Mouse (Mus musculus): ENCODE measurements around the gene Mcpt2. TPM values are rescaled to one million over a fixed set of nuclear protein-coding genes. Genes with fewer than 3 reads are reported as not detected.
"Not testable (repeated sequence)": the region's sequence is repeated elsewhere in the genome, so short reads cannot be mapped to it uniquely, and the experiment has no call there.

The Mcpt2 gene
- total and polyA plus RNA-seq, 3 experiments, result 0.13 TPM; not detected in 2

DNA sequence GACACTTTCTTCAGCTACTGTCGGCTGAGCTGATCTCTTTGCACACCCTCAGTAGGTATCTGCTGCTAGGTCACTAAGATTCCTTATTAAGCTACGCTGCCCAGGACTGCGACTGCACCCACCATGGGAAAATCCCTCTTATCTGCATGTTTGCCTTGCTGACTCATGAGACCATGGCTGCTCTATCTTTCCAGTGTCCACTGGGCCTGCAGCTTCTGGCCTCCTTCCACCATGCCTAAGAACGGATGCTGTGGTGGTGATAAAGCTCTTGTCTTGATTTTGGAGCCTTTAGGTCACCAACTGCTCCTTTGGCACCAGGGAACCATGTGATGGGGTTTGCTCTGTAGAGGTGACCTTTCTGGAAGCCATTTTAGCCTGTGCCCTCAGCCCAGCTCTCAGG, 15.9 kb downstream of the Mcpt2 start:
- Histone ChIP-seq H3K79me2 (replicated peaks; ENCODE audit: control insufficient read depth, extremely low read depth, insufficient read depth, poor library complexity, severe bottlenecking) (no peaks in the 10 kb centered on the region), H3K4me1 (ENCODE audit: control insufficient read depth in 1 of 2, insufficient read depth in 2 of 2) (peaks cover 5 to 10% of the 10 kb centered on the region in 2 experiments), H3K9ac (ENCODE audit: insufficient read depth, low read depth) (no peak overlapping the region), H3K9me3 (replicated peaks; ENCODE audit: low read length) (no peaks in the 10 kb centered on the region), H3K4me3 (replicated peaks in 1 of 3; ENCODE audit: low read depth in 2 of 3, low read length in 2 of 3, poor library complexity in 1 of 3) (no peak overlapping the region), H3K27me3 (replicated peaks) (no peaks in the 10 kb centered on the region), H3K27ac (ENCODE audit: insufficient read depth, low read depth) (no peak overlapping the region), H3K36me3 (replicated peaks in 1 of 2; ENCODE audit: control insufficient read depth in 1 of 2, insufficient read depth in 1 of 2, low read length in 1 of 2) (no peaks in the 10 kb centered on the region), H3K4me2 (ENCODE audit: insufficient read depth, low read depth, poor library complexity, severe bottlenecking) (no peak overlapping the region)
- TF ChIP-seq TCF12 (IDR thresholded peaks at IDR 0.05; ENCODE audit: low read depth, low read length) (no peak), ETS1 (conservative IDR thresholded peaks at IDR 0.05; ENCODE audit: low read depth, low read length) (no peak), PAX5 (IDR thresholded peaks at IDR 0.05; ENCODE audit: low read length) (no peak), MEF2A (IDR thresholded peaks at IDR 0.05; ENCODE audit: borderline replicate concordance, low read depth, low read length) (no peak), ELF1 (IDR thresholded peaks at IDR 0.05; ENCODE audit: low read depth, low read length) (no peak), CHD2 (IDR thresholded peaks at IDR 0.05; ENCODE audit: low read length) (no peak), SIN3A (IDR thresholded peaks at IDR 0.05; ENCODE audit: low read length) (no peak), BHLHE40 (IDR thresholded peaks at IDR 0.05; ENCODE audit: low read depth, low read length) (no peak), IRF4 (IDR thresholded peaks at IDR 0.05; ENCODE audit: low read depth, low read length) (no peak), NRF1 (IDR thresholded peaks at IDR 0.05; ENCODE audit: low read depth, low read length) (no peak), GABPA (IDR thresholded peaks at IDR 0.05; ENCODE audit: insufficient replicate concordance, low read depth, low read length) (no peak), USF1 (IDR thresholded peaks at IDR 0.05; ENCODE audit: low read depth, low read length) (no peak), JUND (conservative IDR thresholded peaks at IDR 0.05; ENCODE audit: low read depth, low read length) (no peak), POLR2AphosphoS2 (IDR thresholded peaks at IDR 0.05; ENCODE audit: low read depth, low read length) (no peak), KAT2A (IDR thresholded peaks at IDR 0.05; ENCODE audit: insufficient replicate concordance, low read length) (no peak)
- DNase-seq (ENCODE audit: extremely low read depth), result no peak
- in situ Hi-C loops (cut with MboI; ENCODE audit: low pct_ligation_motif_present, low pct_unique_long_range_greater_than_20kb, low sequenced_read_pairs), result no loop called here
- dilution Hi-C loops (cut with MboI; ENCODE audit: extremely low pct_ligation_motif_present, extremely low pct_unique_long_range_greater_than_20kb, low sequenced_read_pairs), result no loop called here

DNA sequence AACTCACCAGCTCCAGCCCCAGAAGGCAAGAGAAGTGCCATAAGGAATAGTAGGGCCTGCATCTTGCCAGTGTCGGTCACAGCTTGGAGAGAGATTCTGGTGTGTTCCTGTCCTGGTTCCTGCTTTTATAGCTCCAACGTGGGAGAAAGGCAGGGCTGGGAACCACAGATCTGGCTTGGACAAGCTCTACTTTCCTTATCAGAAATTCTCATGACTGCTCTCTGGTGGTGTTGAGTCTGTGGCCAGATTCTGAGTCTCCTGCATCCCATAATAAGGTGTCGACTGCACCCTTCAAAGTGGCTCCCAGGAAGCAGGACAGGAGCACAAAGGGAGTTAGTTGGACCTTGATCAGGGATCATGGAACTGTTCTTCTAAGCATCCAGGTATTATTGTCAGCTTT, 20.4 kb downstream of the Mcpt2 start, which contains the start of gene Mcpt4:
TSS of gene Mcpt4 (minus strand) at position 101 of the 400 bp plus-strand sequence.
- H3K9me3 ChIP-seq (replicated peaks; ENCODE audit: low read length); H3K27me3 ChIP-seq (replicated peaks); H3K79me2 ChIP-seq (replicated peaks; ENCODE audit: control insufficient read depth, extremely low read depth, insufficient read depth, poor library complexity, severe bottlenecking); dilution Hi-C loops (cut with MboI; ENCODE audit: extremely low pct_ligation_motif_present, extremely low pct_unique_long_range_greater_than_20kb, low sequenced_read_pairs); H3K36me3 ChIP-seq (replicated peaks in 1 of 2; ENCODE audit: control insufficient read depth in 1 of 2, insufficient read depth in 1 of 2, low read length in 1 of 2); H3K9ac ChIP-seq (ENCODE audit: insufficient read depth, low read depth); H3K27ac ChIP-seq (ENCODE audit: insufficient read depth, low read depth); DNase-seq (ENCODE audit: extremely low read depth); H3K4me1 ChIP-seq (ENCODE audit: control insufficient read depth in 1 of 2, insufficient read depth in 2 of 2); H3K4me2 ChIP-seq (ENCODE audit: insufficient read depth, low read depth, poor library complexity, severe bottlenecking); in situ Hi-C loops (cut with MboI; ENCODE audit: low pct_ligation_motif_present, low pct_unique_long_range_greater_than_20kb, low sequenced_read_pairs); H3K4me3 ChIP-seq (replicated peaks in 1 of 3; ENCODE audit: low read depth in 2 of 3, low read length in 2 of 3, poor library complexity in 1 of 3): not testable (repeated sequence)

Data from CH12.LX (cell line).